Mouse (Mus musculus) right cerebral cortex, adult 2 months (tissue): ENCODE measurements around the gene Myo1d.

Experiments
- DNase-seq, 2 experiments: peaks; one replicate each; pipeline ENCODE4 v3.0.0; 2021 to 2022; ENCODE audit warnings: low spot score in 2 of 2

Myo1d gene

GRCm38 (mm10) chr11:80504519-80505385 lies 275.1 kb downstream of the Myo1d start:
- no peak for DNase-seq

- peak; percentile 93 to 95 for DNase-seq
Measured at GRCm38 (mm10) chr11:80503726-80504452, 275.9 kb downstream of the Myo1d start.

GRCm38 (mm10) chr11:80503281-80503680 lies 276.5 kb downstream of the Myo1d start:
- no peak for DNase-seq

GRCm38 (mm10) chr11:80499550-80499952 lies 280.3 kb downstream of the Myo1d start:
- DNase-seq: peak in 1 of 2 experiments; percentile 10

- DNase-seq: peak in 1 of 2 experiments; percentile 22
Measured at GRCm38 (mm10) chr11:80498328-80499070, 281.3 kb downstream of the Myo1d start.

GRCm38 (mm10) chr11:80497225-80497919 lies 282.5 kb downstream of the Myo1d start:
- no peak for DNase-seq

GRCm38 (mm10) chr11:80496640-80497039 lies 283.2 kb downstream of the Myo1d start:
- no peak for DNase-seq

GRCm38 (mm10) chr11:80495972-80496371 lies 283.9 kb downstream of the Myo1d start:
- DNase-seq: no peak

GRCm38 (mm10) chr11:80494852-80495251 lies 285.0 kb downstream of the Myo1d start:
- DNase-seq: no peak

- DNase-seq: peak in 1 of 2 experiments; percentile 34
Measured at GRCm38 (mm10) chr11:80493186-80493585, 286.6 kb downstream of the Myo1d start.

- DNase-seq: peak in 1 of 2 experiments; percentile 3
Measured at GRCm38 (mm10) chr11:80490831-80491230, 289.0 kb downstream of the Myo1d start.

- peak in 1 of 2 experiments; percentile 18 for DNase-seq
Measured at GRCm38 (mm10) chr11:80489882-80490196, 290.0 kb downstream of the Myo1d start.

- peak; percentile 74 to 79 for DNase-seq
Measured at GRCm38 (mm10) chr11:80489172-80489881, 290.5 kb downstream of the Myo1d start.

- peak; percentile 66 for DNase-seq
Measured at GRCm38 (mm10) chr11:80487904-80488587, 291.8 kb downstream of the Myo1d start.

- peak in 1 of 2 experiments; percentile 63 for DNase-seq
Measured at GRCm38 (mm10) chr11:80485622-80486206, 294.1 kb downstream of the Myo1d start.

GRCm38 (mm10) chr11:80485120-80485551 lies 294.7 kb downstream of the Myo1d start:
- peak; percentile 62 to 70 for DNase-seq

GRCm38 (mm10) chr11:80484191-80484791 lies 295.5 kb downstream of the Myo1d start:
- DNase-seq: peak; percentile 84 to 89

GRCm38 (mm10) chr11:80483536-80484067 lies 296.2 kb downstream of the Myo1d start:
- no peak for DNase-seq

GRCm38 (mm10) chr11:80482921-80483320 lies 296.9 kb downstream of the Myo1d start:
- no peak for DNase-seq
